Mouse (Mus musculus): ENCODE data around the gene Grid1.

DNA sequence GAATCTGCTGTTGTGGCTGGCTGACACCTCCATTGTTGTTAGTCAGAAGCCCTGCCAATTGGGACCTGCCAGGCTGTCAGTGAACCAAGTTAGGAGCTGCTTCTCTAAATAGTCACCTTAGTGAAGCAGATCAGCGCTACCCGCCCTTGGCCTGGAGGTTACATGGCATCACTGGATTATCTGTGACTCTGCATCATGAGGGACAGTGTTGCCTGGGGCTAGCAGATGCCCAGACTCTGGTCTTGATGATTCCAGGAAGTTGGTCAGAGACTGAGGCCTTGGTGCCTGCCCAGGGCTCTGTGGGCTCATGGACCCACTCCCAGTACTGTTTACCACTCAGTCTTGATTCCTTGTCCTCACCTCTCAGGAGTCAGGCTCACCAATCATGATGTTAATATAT, 209.7 kb downstream of the Grid1 start:
- TF ChIP-seq CTCF (IDR thresholded peaks at IDR 0.05) (no peak), EP300 (IDR thresholded peaks at IDR 0.05) (no peak)

All from lung, postnatal 0 days (tissue).